Mouse (Mus musculus) gastrocnemius, adult 8-10 months (tissue): ENCODE results near the gene Ifnlr1. TPM values are rescaled to one million over a fixed set of nuclear protein-coding genes. Genes with fewer than 3 reads are reported as not detected.
"Not testable (repeated sequence)": the region's sequence is repeated elsewhere in the genome, so short reads cannot be mapped to it uniquely, and the experiment has no call there.

ENCODE experiments used
- DNase-seq, 2 experiments: peaks; one replicate each; pipeline ENCODE4 v3.0.0; 2022; ENCODE audit warnings: low spot score in 2 of 2
- total RNA-seq, 4 experiments: library from RNA; stranded (reverse); gene quantifications; 2 replicates each; pipeline ENCODE4 v1.2.4; 2022

Ifnlr1 gene
- total RNA-seq, 4 experiments from 2014 or later: 0.13 to 0.38 (median 0.28) TPM

- DNase-seq: no peak
These were observed 1.4 kb upstream of the Ifnlr1 start for GRCm38 (mm10) chr4:135684731-135685130.

DNA sequence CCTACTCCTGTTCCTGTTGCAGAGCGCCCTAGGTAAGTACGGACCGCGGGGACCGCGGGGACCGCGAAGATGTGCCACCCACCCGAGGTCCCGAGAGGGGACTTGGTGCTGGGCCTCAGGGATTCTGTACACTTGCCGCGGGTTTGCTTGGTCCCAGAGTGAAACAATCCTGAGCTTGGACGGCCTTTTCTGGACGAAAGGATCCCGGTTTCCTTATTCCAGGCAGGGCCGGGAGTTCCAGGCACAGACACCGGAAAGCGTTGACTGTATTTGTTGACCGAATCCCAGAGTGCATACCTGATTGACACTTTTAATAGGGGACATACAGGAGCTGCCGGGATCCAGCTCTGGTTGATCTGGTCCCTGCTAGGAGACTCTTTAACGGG is 474 bp downstream of the Ifnlr1 start:
- DNase-seq: no peak

- no peak for DNase-seq
These were observed 3.7 kb downstream of the Ifnlr1 start for GRCm38 (mm10) chr4:135689797-135690196.

DNA sequence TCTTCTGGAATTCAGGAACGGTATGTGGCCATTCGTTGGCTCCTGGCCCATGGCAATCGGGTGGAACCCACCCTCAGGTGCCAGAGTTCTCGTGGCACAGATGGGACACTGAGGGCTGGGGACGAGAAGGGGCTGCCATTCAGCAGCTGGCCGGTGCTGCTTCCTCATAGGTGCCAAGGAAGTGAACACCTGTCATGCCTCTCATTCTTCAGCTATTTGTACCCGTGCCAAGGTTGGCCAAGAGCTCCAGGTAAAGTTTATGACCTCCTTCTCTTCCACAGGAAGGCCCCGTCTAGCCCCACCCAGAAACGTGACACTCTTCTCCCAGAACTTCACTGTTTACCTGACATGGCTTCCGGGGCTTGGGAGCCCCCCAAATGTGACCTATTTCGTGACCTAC is 4.2 kb downstream of the Ifnlr1 start:
- no peak for DNase-seq

DNA sequence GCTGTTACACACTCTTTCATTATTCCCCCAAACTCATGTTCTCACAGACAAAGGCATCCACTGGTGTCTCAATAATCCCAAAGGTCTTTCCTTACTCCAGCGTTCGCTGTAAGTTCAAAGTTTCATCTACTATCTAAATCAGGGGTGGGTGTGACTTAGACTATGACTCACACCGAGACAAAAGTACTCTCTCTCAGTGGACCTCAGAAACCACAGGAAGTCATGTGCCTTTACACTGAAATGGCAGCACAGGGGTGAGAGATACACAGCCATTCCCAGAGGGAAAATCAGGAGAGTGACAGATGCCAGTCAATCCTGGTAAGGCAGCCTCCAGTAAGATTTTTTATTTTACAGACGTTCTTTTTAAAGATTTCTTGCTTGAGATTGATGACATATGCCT is 6.8 kb downstream of the Ifnlr1 start:
- no peak for DNase-seq

- no peak for DNase-seq
These were observed 12.4 kb downstream of the Ifnlr1 start for GRCm38 (mm10) chr4:135698498-135698897.

DNA sequence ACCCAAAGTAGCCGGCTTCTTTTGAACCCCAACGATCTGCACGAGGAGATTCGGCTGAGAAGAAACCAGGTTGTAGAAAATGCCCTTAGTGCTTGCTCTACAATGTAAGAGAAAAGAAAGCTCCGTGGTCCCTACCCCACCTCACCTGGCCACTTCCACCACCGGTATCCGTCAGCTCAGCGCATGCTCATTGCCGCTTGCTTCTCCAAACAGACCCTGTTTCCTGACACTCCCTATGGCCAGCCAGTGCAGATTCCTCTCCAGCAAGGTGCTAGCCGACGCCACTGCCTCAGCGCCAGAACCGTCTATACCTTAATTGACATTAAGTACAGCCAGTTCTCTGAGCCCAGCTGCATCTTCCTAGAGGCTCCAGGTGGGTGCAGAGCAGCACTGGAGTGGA is 17.4 kb downstream of the Ifnlr1 start:
- DNase-seq: no peak

- no peak for DNase-seq
These were observed 17.9 kb downstream of the Ifnlr1 start for GRCm38 (mm10) chr4:135704016-135704415.

GRCm38 (mm10) chr4:135706045-135706444 is 20.0 kb downstream of the Ifnlr1 start:
- DNase-seq: no peak

DNA sequence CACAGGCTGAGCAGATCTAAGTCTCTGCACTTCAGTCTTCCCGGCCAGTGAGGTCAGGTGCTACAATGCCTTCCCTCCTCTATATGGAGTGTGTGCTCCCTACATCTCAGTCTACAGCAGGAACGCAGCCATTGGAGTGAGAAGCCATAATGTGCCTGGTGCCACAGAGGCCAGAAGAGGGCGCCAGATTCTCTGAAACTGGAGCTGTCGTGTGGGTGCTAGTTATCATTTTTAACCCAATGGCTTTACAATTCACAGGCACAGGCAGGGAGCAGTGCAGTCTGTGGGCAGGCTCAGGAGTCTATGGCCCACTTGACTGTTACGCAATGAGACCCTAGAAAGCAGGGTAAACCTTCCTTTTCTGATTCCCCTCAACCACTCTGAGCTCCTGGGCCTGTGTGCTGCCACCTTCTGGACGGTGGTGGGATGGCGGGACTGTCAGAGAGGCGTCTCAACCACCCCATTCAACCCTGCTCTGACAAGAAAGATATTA is 23.0 kb downstream of the Ifnlr1 start:
- peak; percentile 27 to 50 for DNase-seq

- no peak for DNase-seq
These were observed 23.5 kb downstream of the Ifnlr1 start for GRCm38 (mm10) chr4:135709621-135710020.

DNA sequence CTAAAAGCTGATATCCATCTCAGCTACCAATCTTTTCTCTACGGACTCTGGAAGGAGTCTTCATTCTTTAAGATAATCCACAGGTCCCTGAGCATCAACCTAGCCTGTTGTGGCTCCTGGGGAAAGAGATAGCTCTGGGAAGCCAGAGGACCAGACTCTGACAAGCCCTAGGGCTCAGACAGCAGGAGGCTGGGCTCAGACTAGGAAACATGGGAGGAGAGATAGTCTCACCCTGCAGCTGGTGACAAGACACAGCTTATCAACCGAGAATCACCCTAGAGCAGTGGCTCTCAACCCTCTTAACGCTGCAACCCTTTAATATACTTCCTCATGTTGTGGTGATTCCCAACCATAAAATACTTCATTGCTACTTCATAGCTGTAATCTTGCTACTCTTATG is 24.3 kb downstream of the Ifnlr1 start:
- DNase-seq: no peak

DNA sequence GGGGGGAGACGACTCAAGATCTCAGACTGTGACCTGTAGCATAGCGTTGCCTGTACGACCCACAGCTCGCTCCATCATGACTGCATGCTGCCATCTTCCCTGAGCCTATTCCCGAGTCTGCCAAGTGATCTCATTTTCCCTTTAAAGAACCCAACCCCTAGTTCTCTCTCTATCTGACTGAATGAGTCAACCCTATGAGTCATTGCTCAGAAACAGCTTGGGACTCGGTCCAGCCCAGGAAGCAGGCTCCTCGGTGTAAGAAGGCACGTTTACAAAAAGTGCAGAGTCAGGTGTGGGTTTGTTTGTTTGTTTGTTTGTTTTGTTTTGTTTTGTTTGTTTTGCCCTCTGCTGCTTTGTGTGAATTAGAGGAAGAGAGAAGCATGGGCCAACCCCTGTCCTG is 28.7 kb downstream of the Ifnlr1 start:
- DNase-seq: no peak

DNA sequence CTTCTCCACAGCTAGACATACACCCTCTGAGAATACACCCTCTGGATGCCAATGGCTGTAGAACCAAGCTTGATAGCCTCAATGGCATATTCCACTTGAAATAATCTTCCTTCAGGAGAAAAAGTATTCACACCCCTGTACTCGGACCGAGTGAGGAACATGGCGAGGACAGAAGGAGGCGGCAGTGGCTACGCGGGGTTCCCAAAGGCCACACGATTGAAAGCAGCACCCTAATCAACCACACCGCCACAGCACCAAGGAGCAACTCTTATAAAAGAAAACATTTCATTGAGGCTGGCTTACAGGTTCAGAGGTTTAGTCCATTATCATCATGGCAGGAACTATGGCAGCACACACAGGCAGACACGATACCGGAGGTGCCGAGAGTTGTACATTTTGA is 30.4 kb downstream of the Ifnlr1 start:
- not testable (repeated sequence) for DNase-seq

- DNase-seq: no peak
These were observed 36.6 kb downstream of the Ifnlr1 start for GRCm38 (mm10) chr4:135722540-135723290.

GRCm38 (mm10) chr4:135726416-135726815 is 40.3 kb downstream of the Ifnlr1 start:
- no peak for DNase-seq

- DNase-seq: no peak
These were observed 41.7 kb downstream of the Ifnlr1 start, which contains the start of gene Il22ra1 for GRCm38 (mm10) chr4:135727817-135728216. Il22ra1 (plus strand) TSS chr4:135728172.

- no peak for DNase-seq
These were observed 44.1 kb downstream of the Ifnlr1 start for GRCm38 (mm10) chr4:135730204-135730603.

- DNase-seq: no peak
These were observed 44.9 kb downstream of the Ifnlr1 start for GRCm38 (mm10) chr4:135730951-135731350.

- no peak for DNase-seq
These were observed 47.8 kb downstream of the Ifnlr1 start for GRCm38 (mm10) chr4:135733901-135734300.

DNA sequence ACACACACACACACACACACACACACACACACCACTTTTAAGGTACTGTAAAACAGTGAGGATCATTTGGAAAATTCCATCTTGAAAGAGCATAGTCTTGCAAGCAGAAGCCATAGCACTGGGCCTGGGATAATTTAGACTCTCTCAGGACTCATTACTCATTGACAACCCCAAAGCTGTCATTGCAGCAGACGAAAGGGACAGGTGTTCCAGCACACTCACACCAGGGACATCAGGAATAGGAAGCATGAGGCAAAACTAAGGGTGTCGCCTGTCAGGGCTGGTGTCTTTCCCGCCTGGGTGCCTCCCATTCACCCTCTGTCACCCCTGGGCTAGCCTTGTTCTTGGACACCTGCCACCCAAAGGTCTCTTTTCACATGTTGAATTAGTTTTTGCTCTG is 50.8 kb downstream of the Ifnlr1 start:
- DNase-seq: no peak

DNA sequence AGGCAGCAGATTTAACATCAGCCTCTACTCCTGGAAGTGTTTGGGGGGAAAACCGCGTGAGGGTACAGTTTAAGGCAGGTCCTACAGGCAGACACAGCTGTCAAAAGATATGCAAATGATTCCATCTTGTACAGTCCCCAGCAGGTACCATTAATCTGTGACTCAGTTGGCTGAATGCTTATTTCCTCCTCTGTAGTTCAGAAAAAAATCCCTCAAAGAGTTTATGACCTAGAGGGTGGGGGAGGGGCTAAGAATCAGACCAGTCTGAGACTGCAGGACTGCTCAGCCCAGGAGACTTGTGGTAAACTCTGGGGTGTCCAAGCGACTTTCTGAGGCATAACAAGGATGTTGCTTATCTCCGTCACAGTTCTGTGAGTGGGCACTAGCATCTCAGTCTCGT is 52.1 kb downstream of the Ifnlr1 start:
- DNase-seq: no peak

- DNase-seq: no peak
These were observed 53.1 kb downstream of the Ifnlr1 start for GRCm38 (mm10) chr4:135739148-135739547.
